Mouse (Mus musculus): ENCODE measurements around the gene Nrd1.

Gene Nrd1

DNA sequence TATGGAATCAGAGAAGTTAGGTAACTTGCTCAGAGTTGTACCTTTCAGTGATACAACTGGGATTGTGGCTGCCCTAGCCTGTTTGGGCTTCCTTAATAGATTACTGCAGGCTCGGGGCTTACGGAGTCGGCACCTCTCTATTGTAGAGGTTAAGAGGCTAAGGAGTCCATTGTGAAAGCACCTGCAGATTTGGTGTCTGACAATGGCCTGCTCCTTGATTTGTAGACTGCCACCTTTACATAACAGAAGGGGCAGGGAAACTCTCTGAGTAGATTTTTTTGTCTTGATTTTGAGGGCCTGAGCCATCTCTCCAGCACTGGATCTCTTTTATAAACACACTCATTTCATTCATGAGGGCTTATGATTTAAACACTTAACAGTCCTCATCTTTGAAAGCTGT, 26.1 kb downstream of the Nrd1 start:
- no peak for DNase-seq (ENCODE audit: low read depth)

DNA sequence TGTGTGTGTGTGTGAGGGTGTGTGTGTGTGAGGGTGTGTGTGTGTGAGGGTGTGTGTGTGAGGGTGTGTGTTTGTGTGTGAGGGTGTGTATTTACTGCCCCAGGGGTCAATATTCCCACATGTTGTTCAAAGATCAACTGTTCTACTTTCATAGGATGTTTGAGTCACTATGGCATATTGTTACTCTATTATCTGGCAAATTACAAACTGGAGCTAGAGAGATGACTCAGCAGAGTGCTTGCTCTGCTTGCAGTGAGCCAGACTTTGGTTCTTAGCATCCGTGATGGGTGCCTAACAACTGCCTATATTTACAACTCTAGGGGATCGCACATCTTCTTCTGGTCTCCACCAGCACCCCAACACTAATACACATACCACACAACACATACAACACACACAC, 29.4 kb downstream of the Nrd1 start:
- DNase-seq (ENCODE audit: low read depth), result no peak

DNA sequence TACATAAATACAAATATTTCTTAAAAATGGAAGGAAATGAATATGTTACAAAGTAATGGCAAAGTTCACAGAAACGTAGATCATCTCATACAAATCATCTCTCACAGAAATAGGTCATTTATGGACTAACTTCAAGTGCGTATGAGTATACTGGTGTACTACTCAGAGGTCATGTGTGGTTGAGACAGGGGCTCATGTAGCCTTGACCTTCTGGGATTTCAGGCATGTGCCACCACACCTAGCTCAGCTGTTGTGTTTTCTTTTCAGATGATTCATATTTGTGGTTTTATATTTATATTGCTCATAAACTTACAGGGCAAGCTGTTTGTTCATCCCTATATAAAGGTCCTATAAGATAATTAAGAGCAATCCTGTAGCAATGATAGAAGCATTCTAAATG, 29.8 kb downstream of the Nrd1 start:
- no peak for DNase-seq (ENCODE audit: low read depth)

DNA sequence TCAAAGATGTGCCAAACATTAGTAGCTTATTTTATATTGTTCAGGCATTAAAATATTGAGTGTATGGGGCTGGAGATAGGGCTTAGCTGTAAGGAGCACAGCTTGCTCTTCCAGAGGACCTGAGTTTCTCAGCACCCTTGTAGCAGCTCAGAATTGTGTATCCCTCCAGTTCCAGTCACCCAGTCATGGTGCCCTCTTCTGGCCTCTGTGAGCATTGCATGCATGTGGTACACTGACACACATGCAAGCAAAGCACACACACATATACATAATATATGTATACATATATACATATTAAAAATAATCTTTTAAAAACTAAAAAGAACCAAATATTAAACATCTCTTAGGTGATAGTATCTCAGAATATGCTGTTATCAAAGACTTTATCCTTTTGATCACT, 35.9 kb downstream of the Nrd1 start:
- DNase-seq (ENCODE audit: low read depth), result peak; percentile 58

DNA sequence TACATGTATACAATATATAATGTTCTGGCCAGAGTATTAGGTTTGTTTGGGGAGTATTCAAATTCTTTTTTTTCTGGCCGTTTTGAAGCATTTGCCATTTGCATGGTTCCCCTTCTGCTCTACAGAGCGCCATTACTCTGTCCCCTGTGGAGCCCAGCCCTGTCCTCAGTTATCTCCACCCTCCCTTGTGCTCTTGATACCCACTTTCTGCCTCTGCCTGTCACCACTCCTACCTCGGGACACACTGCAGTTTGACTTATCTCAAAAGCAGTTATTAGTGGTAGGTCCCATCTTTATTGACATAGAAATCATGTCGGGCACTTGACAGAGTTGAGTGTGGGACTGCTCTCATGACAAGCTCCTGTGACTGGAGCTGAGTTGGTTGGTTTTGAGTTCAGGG, 42.3 kb downstream of the Nrd1 start:
- no peak for DNase-seq (ENCODE audit: low read depth)

DNA sequence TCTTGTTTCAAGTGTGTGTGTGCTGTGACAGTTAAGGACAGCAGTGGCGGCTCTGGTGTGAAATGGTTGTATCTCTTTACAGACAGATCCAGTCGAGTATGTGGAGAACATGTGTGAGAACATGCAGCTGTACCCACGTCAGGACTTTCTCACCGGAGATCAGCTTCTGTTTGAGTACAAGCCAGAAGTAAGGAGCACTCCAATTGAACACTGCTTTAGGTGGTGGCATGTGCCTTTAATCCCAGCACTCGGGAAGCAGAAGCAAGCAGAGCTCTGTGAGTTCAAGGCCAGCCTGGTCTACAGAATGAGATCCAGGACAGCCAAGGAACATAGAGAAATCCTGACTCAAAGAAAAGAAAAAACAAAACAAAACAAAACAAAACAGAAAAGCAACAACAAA, 42.8 kb downstream of the Nrd1 start:
- DNase-seq (ENCODE audit: low read depth), result no peak

DNA sequence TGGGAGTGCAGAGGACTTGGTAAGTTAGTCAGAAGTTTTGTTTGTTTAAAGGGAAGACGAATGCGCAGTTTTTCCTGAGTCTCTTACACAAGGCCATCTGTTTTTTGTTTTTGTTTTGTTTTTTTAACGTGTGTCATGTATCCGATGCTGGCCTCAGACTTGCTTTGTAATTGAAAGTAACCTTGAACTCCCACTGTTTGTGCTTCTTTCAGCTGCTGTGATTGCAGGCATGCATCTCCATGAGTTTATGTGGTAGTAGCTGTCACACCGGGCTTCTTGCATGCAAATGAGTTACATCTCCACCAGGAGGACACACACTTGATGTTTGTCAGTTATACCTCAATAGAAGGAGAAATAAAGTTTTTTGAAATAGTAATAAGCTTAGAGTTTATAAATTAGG, 43.3 kb downstream of the Nrd1 start:
- no peak for DNase-seq (ENCODE audit: low read depth)

DNA sequence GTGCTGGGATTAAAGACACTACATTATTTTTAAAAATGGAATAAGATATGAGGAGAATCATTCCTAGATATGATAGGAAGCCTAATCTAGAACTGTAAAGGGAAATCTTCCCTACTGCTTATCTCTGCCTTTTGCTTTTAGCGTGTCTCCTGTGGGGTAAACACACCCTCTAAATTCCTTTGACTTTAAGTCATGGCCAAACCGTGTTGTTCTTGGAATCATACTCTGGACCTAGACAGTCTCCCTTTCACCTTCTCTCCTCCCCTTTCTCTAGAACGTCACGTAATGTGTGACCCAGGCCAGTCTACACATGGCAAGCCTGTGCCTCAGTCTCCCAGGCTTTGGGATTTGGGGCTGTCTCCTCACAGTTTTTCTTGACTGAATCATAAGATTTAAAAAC, 47.8 kb downstream of the Nrd1 start:
- no peak for DNase-seq (ENCODE audit: low read depth)

DNA sequence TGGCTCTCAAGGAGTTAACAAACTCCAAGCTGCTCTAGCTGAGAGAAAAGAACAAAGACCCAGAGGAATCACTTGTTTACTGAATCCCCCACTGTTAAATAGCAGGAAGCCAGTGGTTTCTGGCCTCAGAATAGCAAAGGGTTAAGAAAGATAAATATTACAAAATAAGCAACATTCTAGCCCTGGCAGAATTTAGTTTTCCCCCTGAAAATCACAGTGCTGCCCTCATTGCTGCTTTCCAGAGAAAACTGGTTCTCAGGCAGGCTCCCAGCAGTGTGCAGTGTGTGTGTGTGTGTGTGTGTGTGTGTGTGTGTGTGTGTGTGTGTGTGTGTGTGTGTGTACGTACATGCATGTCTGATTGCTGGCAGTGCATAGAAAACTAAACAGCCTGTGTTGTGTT, 51.8 kb downstream of the Nrd1 start:
- DNase-seq (ENCODE audit: low read depth), result no peak

DNA sequence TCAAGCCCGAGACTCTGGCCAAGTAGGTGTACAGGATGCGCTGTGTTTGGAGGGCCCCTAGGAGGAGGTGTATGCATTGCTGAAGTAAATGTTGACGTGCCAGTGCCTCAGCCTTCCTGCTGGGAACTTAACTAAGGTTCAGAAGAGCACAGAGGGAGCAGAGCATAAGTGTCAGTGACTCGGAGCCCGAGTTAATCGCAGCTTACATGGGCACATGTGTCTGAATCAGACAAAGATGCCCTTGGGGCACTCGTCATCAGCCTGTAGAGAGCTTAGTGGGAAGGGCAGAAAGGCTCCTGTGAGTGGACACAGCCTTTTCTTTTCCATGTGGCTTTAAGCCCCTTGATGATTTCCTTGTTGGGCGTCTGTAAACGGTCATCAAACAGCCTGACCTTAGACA, 53.5 kb downstream of the Nrd1 start:
- no peak for DNase-seq (ENCODE audit: low read depth)

DNA sequence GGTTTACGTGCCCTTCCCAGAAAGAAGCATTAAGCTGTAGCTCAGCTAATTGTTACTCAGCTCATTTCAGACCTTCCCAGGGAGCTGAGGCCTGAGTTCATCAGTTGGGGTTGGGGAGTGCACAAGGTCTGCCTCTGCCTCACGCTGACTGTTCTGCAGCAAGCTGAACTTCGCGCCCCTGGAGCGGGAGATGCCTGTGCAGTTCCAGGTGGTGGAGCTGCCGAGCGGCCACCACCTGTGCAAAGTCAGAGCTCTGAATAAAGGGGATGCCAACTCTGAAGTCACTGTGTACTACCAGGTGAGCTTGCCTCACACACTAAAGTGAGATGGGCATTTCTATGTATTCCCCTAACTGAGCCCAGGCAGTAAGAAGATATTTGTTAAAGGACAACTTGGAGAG, 55.9 kb downstream of the Nrd1 start:
- no peak for DNase-seq (ENCODE audit: low read depth)

DNA sequence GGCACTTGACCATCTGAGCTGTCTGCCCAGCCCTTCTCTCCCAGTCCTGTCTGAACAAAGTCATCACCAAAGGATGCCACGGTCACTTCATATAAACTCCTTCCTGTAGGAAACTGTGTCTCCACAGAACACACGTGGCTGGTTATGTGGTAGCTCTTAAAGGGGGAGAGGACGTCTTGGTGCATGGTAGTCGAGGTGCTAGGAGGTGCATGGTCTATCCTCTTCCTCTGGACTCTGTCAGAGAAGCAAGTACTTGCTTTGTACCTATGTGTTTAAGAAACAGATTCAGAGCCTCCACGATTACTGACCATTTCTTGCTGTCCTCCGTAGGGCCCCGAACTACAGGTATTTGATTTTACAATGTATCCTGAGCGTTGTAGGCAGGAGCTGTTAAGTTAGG, 57.2 kb downstream of the Nrd1 start:
- no peak for DNase-seq (ENCODE audit: low read depth)

DNA sequence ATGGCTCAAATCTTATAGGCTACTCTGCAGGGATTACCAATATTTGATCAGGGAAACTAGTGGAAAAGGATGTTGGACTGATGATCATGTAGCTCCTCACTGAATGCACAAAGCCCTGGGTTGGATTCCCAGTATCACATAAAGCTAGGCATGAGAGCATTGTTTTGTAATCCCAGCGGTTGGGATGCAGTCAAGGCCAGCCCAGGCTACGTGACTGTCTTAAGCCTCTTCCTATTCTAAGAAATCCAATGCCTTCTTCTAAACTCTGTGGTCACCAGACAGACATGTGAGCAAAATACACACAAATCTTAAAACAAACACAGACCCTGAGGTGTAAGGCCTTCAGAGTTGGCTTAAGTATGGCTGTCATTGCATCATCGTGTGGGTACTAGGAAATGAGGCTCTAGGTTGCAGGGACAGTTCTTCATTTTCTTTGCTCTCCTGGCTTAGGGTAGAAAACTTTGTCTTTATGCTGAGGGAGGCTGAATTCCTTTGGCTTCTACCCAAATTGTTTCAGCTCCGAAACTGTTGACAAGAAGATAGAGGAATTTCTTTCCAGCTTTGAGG, 58.9 kb downstream of the Nrd1 start:
- no peak for DNase-seq (ENCODE audit: low read depth)

DNA sequence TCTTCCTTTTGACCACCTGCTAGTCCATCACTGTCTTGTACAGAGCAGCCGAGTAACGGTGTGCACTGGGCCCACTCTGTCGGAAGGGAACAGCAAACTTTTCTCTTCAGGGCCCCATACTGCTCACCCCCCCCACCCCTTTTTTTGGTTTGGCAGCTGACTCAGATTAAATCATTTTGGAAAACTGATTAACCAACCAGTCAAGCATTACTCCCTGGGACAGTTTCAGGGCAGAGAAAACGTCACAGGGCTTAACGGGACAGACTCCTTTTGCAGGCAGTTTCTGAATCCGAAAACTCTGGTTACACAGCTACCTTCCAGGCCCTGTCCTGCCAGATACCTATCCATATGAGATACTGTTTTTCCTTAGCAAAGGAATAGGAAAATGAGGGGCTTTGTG, 64.5 kb downstream of the Nrd1 start:
- DNase-seq (ENCODE audit: low read depth), result no peak

DNA sequence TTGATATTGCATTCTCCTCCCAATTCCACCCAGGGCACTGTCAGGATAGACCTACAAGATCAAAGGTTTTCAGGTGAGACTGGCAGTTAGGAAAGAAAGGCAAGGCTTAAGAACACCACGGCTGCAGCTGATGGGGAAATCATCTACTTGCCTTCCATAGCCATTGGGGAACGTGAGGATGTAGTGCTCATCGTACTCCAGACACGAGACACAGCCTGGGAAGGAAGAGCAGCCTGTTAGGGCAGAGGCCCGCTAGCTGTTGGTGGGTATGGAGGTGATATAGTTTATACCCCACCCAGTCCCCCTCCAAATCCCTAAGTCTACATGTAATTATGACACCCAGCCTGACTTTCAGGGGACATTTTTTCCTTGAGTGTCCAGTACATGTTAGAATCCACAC, 65.3 kb downstream of the Nrd1 start:
- DNase-seq (ENCODE audit: low read depth), result no peak

DNA sequence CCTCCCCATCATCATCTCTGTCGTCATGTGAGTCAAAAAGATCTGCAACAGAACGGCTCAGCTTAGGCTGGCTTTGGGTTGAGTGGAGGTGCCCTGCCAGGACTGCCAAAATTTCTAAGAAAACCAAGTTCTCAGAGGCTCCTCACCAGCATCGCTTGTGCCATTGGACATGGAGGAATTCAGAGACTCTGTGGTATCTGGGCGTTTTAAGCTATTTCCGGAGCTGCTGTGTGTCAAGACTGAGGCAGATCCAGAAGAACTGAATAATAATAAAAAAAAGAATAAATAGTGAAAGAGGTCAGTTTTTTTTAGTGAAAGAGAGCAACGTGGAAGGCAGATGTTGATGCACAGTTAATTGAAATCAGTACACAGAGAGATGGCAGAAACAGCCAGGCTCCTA, 72.4 kb downstream of the Nrd1 start:
- DNase-seq (ENCODE audit: low read depth), result no peak

DNA sequence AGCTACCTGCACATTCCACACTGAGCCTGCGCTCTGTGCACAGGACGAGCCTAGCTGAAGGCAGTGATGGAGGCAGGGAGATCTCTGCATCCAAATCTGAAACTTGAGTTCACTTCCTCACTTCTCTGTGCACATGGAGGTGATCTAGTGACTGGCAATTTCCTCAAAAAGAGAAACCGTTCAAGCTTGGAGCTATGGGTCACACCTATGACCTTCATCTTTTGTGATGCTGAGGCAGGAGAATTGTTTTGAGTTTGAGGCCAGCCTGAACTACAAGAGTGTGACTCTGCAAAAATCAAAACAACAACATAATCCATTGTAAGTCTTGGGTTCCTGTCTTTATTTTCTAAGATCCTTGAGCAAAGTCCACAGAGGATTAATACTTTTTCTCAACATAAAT, 72.8 kb downstream of the Nrd1 start:
- no peak for DNase-seq (ENCODE audit: low read depth)

DNA sequence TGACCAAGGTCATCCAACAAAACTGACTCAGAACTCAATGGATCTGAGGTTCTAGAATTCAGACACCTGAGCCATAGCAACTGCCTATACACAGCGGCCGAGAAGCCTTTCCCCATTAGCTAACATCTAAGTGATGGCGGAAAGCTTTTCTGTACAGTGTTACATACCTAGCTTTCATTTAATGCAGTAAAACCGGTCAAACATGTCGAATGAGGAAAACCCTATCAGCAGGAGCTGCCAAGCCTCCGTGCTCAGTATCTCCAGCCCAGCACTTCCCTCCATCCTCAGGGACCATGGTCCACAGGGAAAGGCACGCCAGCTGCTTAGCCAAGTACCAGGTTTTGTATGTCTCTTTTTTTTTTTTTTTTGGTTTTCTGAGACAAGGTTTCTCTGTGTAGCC, 78.5 kb downstream of the Nrd1 start:
- DNase-seq (ENCODE audit: low read depth), result no peak

DNA sequence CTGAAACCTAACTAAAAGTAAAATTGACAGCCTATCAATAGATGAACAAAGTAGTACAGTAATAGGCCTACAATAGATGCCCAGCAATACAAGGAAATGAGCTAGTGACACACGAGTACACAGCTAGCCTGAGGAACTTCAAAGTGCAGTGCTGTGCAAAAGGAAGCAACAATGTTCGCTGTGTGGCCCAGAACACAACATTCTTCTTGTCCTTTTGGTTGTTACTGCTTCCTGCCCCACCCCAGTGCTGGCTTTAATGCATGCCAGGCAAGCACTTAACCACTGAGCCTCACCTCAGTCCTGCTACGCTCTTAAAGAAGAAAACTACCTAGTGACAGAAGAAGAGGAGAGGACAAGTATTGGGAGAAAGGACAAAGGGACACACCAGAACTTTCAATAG, 79.2 kb downstream of the Nrd1 start:
- DNase-seq (ENCODE audit: low read depth), result no peak

DNA sequence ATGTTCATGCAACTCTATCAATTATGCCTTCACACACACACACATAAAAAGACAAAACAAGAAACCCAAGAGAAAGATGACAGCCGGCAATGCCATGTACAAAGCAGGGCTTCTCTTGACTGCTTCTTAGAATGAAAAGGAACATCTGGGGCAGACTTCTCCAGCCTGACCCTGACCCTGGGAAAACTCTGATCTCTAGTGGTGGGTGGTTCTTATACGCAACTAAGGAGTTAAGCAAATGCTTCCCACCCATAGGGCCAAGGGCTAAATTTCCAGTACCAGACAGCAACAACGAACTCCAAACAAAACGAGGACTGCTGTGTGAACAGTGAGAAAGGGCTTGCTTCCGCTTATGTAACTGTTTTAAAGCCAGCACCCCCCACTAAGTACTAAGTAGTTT, 79.7 kb downstream of the Nrd1 start:
- DNase-seq (ENCODE audit: low read depth), result no peak

DNA sequence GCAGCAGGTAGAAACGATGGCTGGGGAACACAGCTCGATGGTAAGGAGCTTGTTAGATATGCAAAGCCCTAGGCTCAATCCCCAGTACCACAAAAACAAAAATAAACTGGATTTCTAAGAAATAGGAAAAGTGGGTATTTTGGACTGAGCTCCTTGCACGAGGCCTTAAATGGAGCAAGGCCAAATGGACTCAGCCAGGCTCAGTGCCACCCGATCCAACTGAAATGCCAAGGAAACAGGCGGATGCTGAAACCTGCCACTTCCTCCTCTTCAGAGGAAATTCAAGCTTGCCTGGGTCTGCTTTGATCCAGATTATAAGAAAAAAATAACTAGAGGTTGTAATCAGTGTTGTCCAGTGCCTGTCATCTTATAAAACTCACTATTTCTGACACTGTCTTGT, 88.7 kb downstream of the Nrd1 start:
- no peak for DNase-seq (ENCODE audit: low read depth)

DNA sequence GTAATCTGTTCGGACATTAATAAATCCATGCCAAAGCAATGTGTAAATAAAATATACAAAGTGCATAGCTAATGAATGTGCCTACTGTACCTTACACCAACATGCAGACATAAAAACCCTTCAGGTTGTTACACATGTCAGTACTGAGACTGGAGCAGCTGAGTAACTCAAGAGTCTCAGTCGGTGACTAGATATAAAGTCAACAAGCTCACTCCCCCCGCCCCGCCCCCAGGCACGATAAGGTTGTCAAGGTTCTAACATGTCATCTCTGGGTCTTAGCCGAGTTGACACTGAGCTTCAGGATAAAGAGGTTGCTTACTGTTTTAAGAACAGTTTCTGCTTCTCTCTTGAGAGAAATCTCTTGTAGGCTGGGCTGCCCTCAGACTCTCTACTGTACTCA, 89.5 kb downstream of the Nrd1 start:
- DNase-seq (ENCODE audit: low read depth), result no peak

DNA sequence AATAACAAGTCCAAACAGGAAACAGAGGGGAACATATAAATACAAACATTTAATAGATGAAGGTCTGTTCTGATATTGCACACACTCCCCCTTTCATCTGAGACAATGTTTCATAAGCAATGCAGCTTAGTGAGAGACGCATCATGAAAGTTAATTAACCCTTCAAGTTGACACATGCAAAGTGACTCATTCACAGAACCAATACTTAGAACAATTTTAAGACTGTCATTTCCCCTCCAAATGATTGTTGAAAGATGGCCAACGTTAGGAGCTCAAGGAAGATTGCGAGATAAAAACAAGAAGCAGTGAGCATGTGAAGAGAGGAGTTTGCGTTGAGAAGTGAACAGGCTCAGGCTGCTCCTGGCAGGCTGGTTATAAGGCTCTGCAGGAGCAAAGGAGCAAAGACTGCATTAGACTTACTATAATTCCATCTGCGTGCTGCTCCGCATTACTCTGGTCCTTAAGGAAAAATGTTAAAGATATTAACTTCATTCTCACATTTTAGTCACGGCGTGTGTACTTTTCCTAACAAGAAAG, 90.9 kb downstream of the Nrd1 start:
- DNase-seq (ENCODE audit: low read depth), result no peak

DNA sequence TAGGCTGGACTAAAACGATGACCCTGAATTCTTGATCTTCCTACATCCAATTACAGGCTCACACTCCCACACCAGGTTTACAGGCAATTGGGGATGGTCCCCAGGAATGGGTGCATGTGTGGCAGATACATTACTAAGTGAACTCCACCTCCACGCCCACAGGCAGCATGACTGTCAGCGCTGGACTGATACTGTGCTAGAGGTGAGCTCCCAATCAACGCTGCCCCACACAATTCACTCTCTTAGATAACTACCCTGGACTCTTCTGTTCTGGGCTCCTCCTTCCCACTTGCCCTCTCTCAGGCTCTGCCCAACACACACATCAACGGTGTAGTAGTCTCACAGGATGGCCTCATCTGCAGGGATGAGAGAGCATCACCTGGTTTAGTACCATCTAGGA, 91.9 kb downstream of the Nrd1 start:
- DNase-seq (ENCODE audit: low read depth), result no peak

DNA sequence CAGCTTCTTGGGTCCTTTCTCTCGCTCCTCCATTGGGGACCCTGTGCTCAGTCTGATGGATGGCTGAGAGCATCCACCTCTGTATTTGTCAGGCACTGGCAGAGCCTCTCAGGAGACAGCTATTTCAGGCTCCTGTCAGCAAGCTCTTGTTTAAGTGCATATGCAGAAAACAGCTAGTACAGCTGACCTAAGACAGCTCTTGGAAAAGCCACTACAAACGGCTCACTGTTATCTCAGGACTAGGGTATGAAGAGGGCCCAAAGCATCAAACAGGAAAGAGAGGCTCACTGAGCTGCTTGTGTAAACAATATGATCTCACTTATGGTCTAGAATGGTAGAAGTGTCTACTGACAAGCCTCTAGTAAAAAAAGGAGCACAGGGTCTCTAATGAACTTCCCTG, 93.8 kb downstream of the Nrd1 start:
- DNase-seq (ENCODE audit: low read depth), result no peak

Data from c-Kit-positive CD71-negative TER-119-negative erythroid progenitor cells, embryonic 14.5 days (primary cell).